Mouse (Mus musculus) lung, embryonic 14.5 days (tissue): ENCODE measurements around the gene Mpp6. TPM values are rescaled to one million over a fixed set of nuclear protein-coding genes. Genes with fewer than 3 reads are reported as not detected.

Experiments
- ATAC-seq: fragments of 200-750 bp; cut with Nextera tagmentation; 2 replicates; pipeline ENCODE4 v1.8.0; 2017; ENCODE audit warnings: mild to moderate bottlenecking, moderate TSS enrichment, moderate library complexity; ENCODE audit not compliant: insufficient read depth
- DNase-seq: peaks from one replicate; pipeline ENCODE4 v3.0.0-alpha.2; 2015
- H3K27ac ChIP-seq: fragments of 300-500 bp; sonication (generic); 2 replicates; pipeline ENCODE4 v1.5.1; 2014; ENCODE audit warnings: low read depth, mild to moderate bottlenecking, moderate library complexity
- H3K27me3 ChIP-seq: fragments of 300-500 bp; sonication (generic); 2 replicates; pipeline ENCODE4 v1.6.1; 2014; ENCODE audit warnings: low read length, control low read depth; ENCODE audit not compliant: insufficient read depth
- H3K36me3 ChIP-seq: fragments of 300-500 bp; sonication (generic); 2 replicates; pipeline ENCODE4 v1.6.1; 2014; ENCODE audit warnings: control low read depth; ENCODE audit not compliant: insufficient read depth
- H3K4me1 ChIP-seq: fragments of 300-500 bp; sonication (generic); 2 replicates; pipeline ENCODE4 v1.6.1; 2014; ENCODE audit warnings: antibody characterized with exemption, control low read depth; ENCODE audit not compliant: insufficient read depth
- H3K4me2 ChIP-seq: fragments of 300-500 bp; sonication (generic); 2 replicates; pipeline ENCODE4 v1.6.1; 2014; ENCODE audit warnings: mild to moderate bottlenecking
- H3K4me3 ChIP-seq: fragments of 300-500 bp; sonication (generic); 2 replicates; pipeline ENCODE4 v1.5.1; 2014; ENCODE audit warnings: low read depth, low read length
- H3K9ac ChIP-seq: fragments of 300-500 bp; sonication (generic); 2 replicates; pipeline ENCODE4 v1.6.1; 2014
- H3K9me3 ChIP-seq: fragments of 300-500 bp; sonication (generic); 2 replicates; pipeline ENCODE4 v1.6.1; 2016; ENCODE audit warnings: low read depth, low read length, control low read depth
- CTCF ChIP-seq: IDR thresholded peaks from 2 replicates; pipeline ENCODE4 v1.5.1; 2016; ENCODE audit warnings: antibody characterized with exemption, low read depth
- WGBS: fragments of 180-500 bp; shearing (Covaris S2); extraction: QIAGEN DNeasy Blood & Tissue Kit; methylation state at CpG from one replicate; pipeline ENCODE4 v1.1.7; 2014; 5-methylcytosine and 5-hydroxymethylcytosine counted together
- polyA plus RNA-seq: library from polyadenylated mRNA; unstranded; fragments of >200 nt; fragmentation: Nextera tagmentation; extraction: Ambion mirVana; gene quantifications from 2 replicates; pipeline ENCODE4 v1.2.1, GENCODE M21; 2014

The Mpp6 gene
- polyA plus RNA-seq, 1 experiment from 2014 or later = 77.2 TPM

DNA sequence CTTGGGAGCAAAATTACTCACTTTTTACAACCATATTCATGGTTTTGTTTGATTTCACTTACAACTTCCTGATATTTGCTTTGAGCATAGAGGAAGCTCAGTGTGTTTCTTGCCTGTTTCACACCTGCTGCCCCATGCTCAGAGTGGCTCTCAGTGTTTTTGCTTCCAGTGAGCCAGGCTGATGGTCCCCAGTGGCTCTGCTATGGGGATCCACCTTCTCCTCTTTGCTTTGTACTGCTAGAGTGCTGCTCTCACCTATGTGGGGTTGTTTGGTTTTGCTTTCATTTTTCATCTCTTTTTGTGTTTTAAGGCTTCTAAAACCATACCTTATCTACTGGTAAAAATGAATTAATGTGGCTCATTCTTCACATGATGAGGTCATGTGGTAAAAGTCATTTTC is 36.1 kb downstream of the Mpp6 start:
- DNase-seq (no peak), ATAC-seq (no peak)
- H3K9ac ChIP-seq = no peak overlapping the region
- peaks cover 14% of the 10 kb centered on the region for H3K36me3 ChIP-seq
- H3K4me1 ChIP-seq = no peaks in the 10 kb centered on the region
- TF ChIP-seq CTCF = no peak
- no peak overlapping the region for H3K27ac ChIP-seq
- no peaks in the 10 kb centered on the region for H3K9me3 ChIP-seq
- H3K4me2 ChIP-seq = no peak overlapping the region
- H3K4me3 ChIP-seq = no peak overlapping the region
- H3K27me3 ChIP-seq = no peaks in the 10 kb centered on the region

DNA sequence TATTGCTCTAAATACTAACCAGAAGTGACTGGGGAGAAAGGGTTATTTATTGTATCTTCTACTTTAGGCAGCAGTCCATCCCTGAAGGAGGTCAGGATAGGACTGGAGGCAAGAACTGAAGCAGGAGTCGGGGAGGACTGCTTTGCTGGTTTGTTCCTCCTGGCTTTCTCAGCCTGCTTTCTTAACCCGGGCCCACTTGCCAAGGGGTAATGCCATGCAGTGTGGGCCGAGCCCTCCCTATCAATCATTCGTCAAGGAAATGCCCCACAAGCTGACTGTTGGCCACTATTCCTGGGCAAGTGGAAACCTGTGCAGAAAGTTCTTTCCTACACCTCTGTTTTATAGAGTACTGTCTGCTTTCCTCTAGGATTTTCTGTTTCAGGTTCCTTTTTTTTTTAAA is 39.3 kb downstream of the Mpp6 start:
- WGBS = 88% methylated on average over 4 of the region's 4 CpGs

DNA sequence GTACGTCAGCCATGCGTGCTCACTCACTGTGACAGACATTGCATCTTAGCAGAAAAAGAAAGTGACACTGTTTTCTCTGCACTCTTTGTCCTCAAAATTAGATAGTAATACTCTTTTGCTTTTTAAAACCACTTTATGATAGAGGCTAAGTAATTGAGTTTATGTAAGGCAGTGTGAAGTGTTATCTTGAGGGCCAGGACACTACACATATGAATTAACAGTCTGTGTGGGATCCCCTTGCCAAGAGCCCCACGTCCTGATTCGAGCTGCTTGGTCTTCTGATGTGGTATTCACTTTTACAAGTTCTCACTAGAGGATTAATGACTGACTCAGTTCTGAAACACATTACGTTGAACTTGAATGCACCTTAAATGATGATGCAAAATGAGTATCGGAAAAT is 49.8 kb downstream of the Mpp6 start:
- peaks cover 14% of the 10 kb centered on the region for H3K36me3 ChIP-seq
- H3K9me3 ChIP-seq = no peaks in the 10 kb centered on the region
- no peak overlapping the region for H3K4me2 ChIP-seq
- no peaks in the 10 kb centered on the region for H3K27me3 ChIP-seq
- no peak overlapping the region for H3K4me3 ChIP-seq
- no peaks in the 10 kb centered on the region for H3K4me1 ChIP-seq
- H3K27ac ChIP-seq = no peak overlapping the region
- WGBS = 83% methylated on average over 6 of the region's 6 CpGs
- no peak for ATAC-seq
- TF ChIP-seq CTCF = no peak
- DNase-seq = no peak
- no peak overlapping the region for H3K9ac ChIP-seq

More for the DNA sequence above, 39.3 kb downstream of the Mpp6 start:
- DNase-seq = no peak
- H3K9ac ChIP-seq = no peak overlapping the region
- no peak for ATAC-seq
- peaks cover 14% of the 10 kb centered on the region for H3K36me3 ChIP-seq
- TF ChIP-seq CTCF = no peak
- no peak overlapping the region for H3K4me3 ChIP-seq
- H3K27me3 ChIP-seq = no peaks in the 10 kb centered on the region
- H3K4me2 ChIP-seq = no peak overlapping the region
- H3K4me1 ChIP-seq = no peaks in the 10 kb centered on the region
- no peaks in the 10 kb centered on the region for H3K9me3 ChIP-seq
- no peak overlapping the region for H3K27ac ChIP-seq

DNA sequence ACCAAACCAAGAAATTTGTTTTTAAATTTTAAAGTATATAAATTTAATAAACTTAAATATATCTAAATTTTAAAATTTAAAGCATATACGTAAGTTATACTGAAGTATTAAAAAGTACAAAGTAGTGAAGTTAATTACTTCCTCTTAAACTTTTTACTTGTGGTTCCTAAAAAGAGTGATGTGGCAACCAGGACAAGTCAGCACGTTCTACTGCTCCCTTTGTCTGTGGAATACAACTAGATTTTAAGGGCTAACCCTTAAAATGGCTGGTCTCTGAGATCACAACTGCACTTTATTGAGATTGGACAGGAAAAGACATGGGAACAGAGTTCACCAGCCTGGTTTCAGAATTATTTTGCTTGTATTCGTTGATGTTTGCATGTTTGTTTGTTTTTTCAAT is 53.0 kb downstream of the Mpp6 start:
- Histone ChIP-seq H3K9me3 (no peaks in the 10 kb centered on the region), H3K4me2 (no peak overlapping the region), H3K27me3 (no peaks in the 10 kb centered on the region), H3K36me3 (peaks cover 14% of the 10 kb centered on the region), H3K9ac (no peak overlapping the region), H3K27ac (no peak overlapping the region), H3K4me3 (no peak overlapping the region), H3K4me1 (no peaks in the 10 kb centered on the region)
- no peak for ATAC-seq
- no peak for TF ChIP-seq CTCF
- no peak for DNase-seq
- WGBS = 86% methylated on average over 3 of the region's 3 CpGs

DNA sequence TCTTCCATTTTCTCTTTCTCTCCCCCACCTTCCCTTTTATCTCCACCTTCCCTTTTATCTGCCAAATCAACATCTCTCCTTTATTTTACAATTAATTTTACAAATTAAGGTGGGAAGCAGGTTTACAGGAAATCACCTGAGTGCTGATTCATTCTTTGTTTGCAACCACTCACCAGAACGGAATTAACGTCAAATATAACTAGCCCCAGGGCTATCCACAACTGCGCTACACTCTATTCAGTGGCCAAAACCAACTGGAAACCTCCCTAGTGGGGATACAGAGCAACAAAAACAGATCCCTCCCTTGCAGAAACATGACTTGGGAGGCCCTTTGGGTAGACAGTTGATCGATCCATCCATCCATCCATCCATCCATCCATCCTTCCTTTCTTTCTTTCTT is 58.8 kb downstream of the Mpp6 start:
- ATAC-seq = no peak
- H3K9ac ChIP-seq = no peak overlapping the region
- H3K36me3 ChIP-seq = 0 out of 2 replicates have a peak, but pooled peaks cover 4% of the 10 kb centered on the region
- DNase-seq = no peak
- H3K4me3 ChIP-seq = no peak overlapping the region
- no peaks in the 10 kb centered on the region for H3K9me3 ChIP-seq
- H3K27me3 ChIP-seq = no peaks in the 10 kb centered on the region
- no peak overlapping the region for H3K4me2 ChIP-seq
- WGBS = 93% methylated on average over 4 of the region's 4 CpGs
- H3K4me1 ChIP-seq = no peaks in the 10 kb centered on the region
- no peak overlapping the region for H3K27ac ChIP-seq
- no peak for TF ChIP-seq CTCF

DNA sequence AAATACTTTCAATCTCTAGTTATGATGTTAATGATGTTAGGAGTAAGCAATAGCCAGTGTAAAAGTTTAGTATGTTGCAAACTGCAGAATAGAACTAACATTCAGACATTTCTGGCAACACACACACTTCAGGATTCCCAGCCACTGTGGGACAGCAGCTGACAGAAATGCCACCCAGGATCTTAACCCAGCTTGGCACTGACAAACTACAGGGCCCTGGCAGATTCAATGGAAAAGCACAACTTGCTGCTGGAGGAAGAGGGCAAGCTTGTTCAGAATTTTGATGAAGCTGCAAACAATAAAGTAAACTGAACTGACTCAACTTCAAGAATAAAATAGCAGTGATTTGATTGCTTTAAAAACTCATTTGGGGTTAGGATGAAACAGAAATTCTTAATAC is 59.7 kb downstream of the Mpp6 start:
- Histone ChIP-seq H3K4me1 (no peaks in the 10 kb centered on the region), H3K4me3 (no peak overlapping the region), H3K27ac (no peak overlapping the region), H3K36me3 (0 out of 2 replicates have a peak, but pooled peaks cover 4% of the 10 kb centered on the region), H3K4me2 (no peak overlapping the region), H3K27me3 (no peaks in the 10 kb centered on the region), H3K9me3 (no peaks in the 10 kb centered on the region), H3K9ac (no peak overlapping the region)
- DNase-seq = no peak
- TF ChIP-seq CTCF = no peak
- no peak for ATAC-seq

DNA sequence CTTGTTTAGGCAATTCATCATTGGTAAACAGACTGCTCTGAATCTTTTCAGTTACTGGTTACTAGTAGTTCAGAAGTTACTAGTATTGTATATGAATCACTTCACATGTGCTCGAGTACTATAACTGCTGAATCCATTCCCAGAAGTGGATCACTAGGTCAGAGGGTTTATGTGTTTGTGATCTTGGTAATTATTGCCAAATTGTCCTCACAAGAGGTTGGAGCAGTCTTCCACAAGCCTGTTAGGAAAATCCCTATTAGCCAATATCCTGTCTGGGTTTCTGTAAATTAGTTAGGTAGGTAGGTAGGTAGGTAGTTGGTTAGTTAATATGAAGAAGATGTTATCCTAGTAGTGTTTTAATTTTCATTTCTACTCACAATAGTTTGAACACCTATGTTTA is 65.7 kb downstream of the Mpp6 start:
- Histone ChIP-seq H3K9me3 (no peaks in the 10 kb centered on the region), H3K36me3 (0 out of 2 replicates have a peak, but pooled peaks cover 1% of the 10 kb centered on the region), H3K27ac (no peak overlapping the region), H3K4me1 (no peaks in the 10 kb centered on the region), H3K4me2 (no peak overlapping the region), H3K27me3 (no peaks in the 10 kb centered on the region), H3K4me3 (no peak overlapping the region), H3K9ac (no peak overlapping the region)
- ATAC-seq (no peak), DNase-seq (no peak)
- TF ChIP-seq CTCF = no peak
- WGBS = 88% methylated on average over 1 of the region's 1 CpGs

DNA sequence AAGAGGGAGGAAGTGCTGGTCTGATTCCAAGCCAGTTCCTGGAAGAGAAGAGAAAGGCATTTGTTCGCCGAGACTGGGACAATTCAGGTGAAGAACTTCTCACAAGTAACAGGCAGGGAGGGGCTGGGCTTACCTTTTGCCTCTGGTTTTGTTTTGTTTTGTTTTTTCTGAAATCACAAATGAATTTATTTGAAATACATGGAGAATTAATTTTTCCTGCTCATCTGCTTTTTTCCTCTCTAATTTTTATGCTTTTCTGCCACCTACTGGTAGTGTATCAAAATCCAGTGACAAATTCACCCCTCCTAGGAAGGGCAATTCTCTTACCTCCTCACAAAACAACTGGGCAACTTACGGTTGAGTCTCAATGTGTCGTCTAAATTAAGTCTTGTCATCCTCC is 70.1 kb downstream of the Mpp6 start:
- H3K9ac ChIP-seq = no peak overlapping the region
- DNase-seq (peak; percentile 64), ATAC-seq (no peak)
- H3K4me3 ChIP-seq = no peak overlapping the region
- no peak overlapping the region for H3K27ac ChIP-seq
- no peaks in the 10 kb centered on the region for H3K27me3 ChIP-seq
- TF ChIP-seq CTCF = peak; percentile 49
- H3K9me3 ChIP-seq = no peaks in the 10 kb centered on the region
- peaks cover 20% of the 10 kb centered on the region for H3K36me3 ChIP-seq
- no peaks in the 10 kb centered on the region for H3K4me1 ChIP-seq
- H3K4me2 ChIP-seq = no peak overlapping the region
- WGBS = 70% methylated on average over 4 of the region's 4 CpGs
